Mouse (Mus musculus) liver, postnatal 0 days (tissue): Measurements from ENCODE around the gene Dmbx1.

ENCODE experiments used
- CTCF ChIP-seq: sonication (generic); IDR thresholded peaks from 2 replicates; pipeline ENCODE4 v1.5.1; 2016; ENCODE audit warnings: antibody characterized with exemption, low read depth
- EP300 ChIP-seq: IDR thresholded peaks from 2 replicates; pipeline ENCODE4 v1.6.1; 2016; ENCODE audit warnings: antibody characterized with exemption, low read depth, mild to moderate bottlenecking

DNA sequence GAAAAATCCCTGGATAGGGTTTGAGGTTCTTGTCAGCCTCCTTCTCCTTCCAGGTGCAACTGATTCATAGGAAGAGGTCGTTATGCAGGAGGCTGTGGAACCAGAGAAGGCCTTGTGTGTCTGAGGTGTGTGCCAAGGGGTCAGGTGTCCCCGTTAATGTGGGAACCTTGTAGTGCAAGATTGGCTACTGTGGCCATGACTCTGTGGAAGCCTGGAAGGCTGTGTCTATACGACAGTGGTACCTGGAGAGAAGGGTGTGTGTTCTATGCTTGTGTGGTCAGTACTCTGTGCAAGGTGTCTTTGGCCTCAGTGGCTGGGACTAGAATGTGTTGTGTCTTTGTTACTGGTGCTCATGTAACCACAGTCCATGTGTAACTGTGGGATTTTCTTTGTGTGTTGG lies 955 bp upstream of the Dmbx1 start:
- TF ChIP-seq EP300 (no peak), CTCF (no peak)
